Comparison of ENCODE assay signal across 8 mouse cellular contexts in the genomic region with DNA sequence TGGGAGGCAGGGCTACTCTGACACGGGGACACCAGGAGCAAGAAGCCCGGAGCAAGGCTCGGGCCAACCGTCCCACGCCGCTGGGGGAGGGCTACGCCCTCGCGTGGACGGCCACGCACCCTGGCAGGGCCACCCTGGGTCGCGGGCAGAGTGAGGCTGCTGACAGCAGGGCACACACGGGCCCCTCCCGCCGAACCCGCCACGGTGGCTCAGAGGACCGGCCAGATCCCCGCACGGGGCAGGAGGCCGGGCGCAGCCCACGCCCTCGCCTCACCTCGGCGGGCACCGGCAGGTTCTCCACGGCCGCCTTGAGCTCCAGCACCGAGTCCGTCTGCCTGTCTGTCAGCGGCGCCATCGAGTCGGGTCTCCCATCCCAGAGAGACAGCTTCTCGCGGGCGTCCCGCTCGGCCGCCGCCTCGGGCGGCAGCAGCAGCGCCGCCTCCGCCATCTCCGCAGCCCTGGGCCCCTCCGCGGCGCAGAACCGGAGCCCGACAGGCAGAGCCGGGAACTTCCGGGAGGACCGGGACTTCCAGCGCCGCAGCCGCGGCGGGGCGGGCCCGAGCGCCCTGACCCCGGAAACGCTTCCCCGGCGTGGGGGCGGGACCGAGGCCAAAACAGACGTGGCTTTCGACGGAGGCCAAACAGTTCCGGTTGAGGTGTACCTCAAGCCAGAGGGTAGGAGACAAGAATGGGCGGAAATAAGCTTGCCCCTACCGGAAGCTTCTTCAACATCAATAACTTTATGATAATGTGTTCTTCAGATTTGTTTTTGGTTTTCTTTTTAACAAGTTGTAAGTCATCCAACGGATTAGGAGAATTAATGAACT. TPM values are rescaled to one million over a fixed set of nuclear protein-coding genes. Genes with fewer than 3 reads are reported as not detected.
DNase-seq lines count a peak whose midpoint lies in the region; ATAC-seq and TF ChIP-seq lines count a peak whose summit lies in the region.

Cog3 (minus strand) TSS at position 527 of the 827 bp plus-strand sequence.

- TF ChIP-seq POLR2A in testis, adult 2 months (IDR thresholded peaks at IDR 0.05; ENCODE audit: control insufficient read depth, low read depth, low read length), result peak; percentile 57

- WGBS in forebrain, embryonic 12.5 days, result under 1% methylated on average over 76 of the region's 78 CpGs
- WGBS in heart, postnatal 0 days, result under 1% methylated on average over 68 of the region's 78 CpGs
- WGBS in liver, embryonic 16.5 days (ENCODE audit: insufficient replicate concordance), result under 1% methylated on average over 78 of the region's 78 CpGs
- WGBS in neural tube, embryonic 13.5 days, result under 1% methylated on average over 78 of the region's 78 CpGs

- no peaks in the 10 kb centered on the region for H3K27me3 ChIP-seq in E14TG2a.4 (ENCODE audit: insufficient read depth, low read length)
- 0 out of 2 replicates have a peak, but pooled peaks cover 11% of the 10 kb centered on the region for H3K27me3 ChIP-seq in forebrain, embryonic 12.5 days
- no peaks in the 10 kb centered on the region for H3K27me3 ChIP-seq in heart, postnatal 0 days (ENCODE audit: control insufficient read depth, insufficient read depth, low read length)
- no peaks in the 10 kb centered on the region; the same call in 1 of the 2 replicates for H3K27me3 ChIP-seq in liver, embryonic 16.5 days (ENCODE audit: control insufficient read depth, insufficient read depth, low read depth, low read length)
- H3K27me3 ChIP-seq in neural tube, embryonic 13.5 days, result peaks cover 5% of the 10 kb centered on the region; the same call in 1 of the 2 replicates
- no peaks in the 10 kb centered on the region for H3K27me3 ChIP-seq in testis, adult 2 months (ENCODE audit: control insufficient read depth, insufficient read depth, low read length)

- peak within 1 kb of the TSS; percentile 89 for H3K4me2 ChIP-seq in forebrain, embryonic 12.5 days
- peak within 1 kb of the TSS; percentile 78 for H3K4me2 ChIP-seq in heart, postnatal 0 days (ENCODE audit: low read depth, low read length)
- H3K4me2 ChIP-seq in liver, embryonic 16.5 days (ENCODE audit: low read depth, low read length), result peak within 1 kb of the TSS; percentile 87
- peak within 1 kb of the TSS; percentile 94 for H3K4me2 ChIP-seq in neural tube, embryonic 13.5 days

- no peaks in the 10 kb centered on the region for H3K9me3 ChIP-seq in E14TG2a.4 (ENCODE audit: low read length)
- H3K9me3 ChIP-seq in forebrain, embryonic 12.5 days, result no peaks in the 10 kb centered on the region
- no peaks in the 10 kb centered on the region for H3K9me3 ChIP-seq in heart, postnatal 0 days (replicated peaks; ENCODE audit: control insufficient read depth, low read length)
- no peaks in the 10 kb centered on the region for H3K9me3 ChIP-seq in liver, embryonic 16.5 days (replicated peaks; ENCODE audit: control insufficient read depth, low read length)
- no peaks in the 10 kb centered on the region for H3K9me3 ChIP-seq in neural tube, embryonic 13.5 days

- H3K4me1 ChIP-seq in E14TG2a.4 (replicated peaks; ENCODE audit: low read depth, low read length), result peaks cover 27% of the 10 kb centered on the region
- H3K4me1 ChIP-seq in forebrain, embryonic 12.5 days, result peaks cover 30% of the 10 kb centered on the region
- no peaks in the 10 kb centered on the region for H3K4me1 ChIP-seq in heart, postnatal 0 days (ENCODE audit: control insufficient read depth, insufficient read depth)
- peaks cover 34% of the 10 kb centered on the region for H3K4me1 ChIP-seq in liver, embryonic 16.5 days (ENCODE audit: control insufficient read depth, low read depth, low read length)
- peaks cover 31% of the 10 kb centered on the region for H3K4me1 ChIP-seq in neural tube, embryonic 13.5 days (replicated peaks)
- peaks cover 2% of the 10 kb centered on the region for H3K4me1 ChIP-seq in testis, adult 2 months (ENCODE audit: control insufficient read depth, insufficient read depth, low read length)

- peak; percentile 98 for ATAC-seq in forebrain, embryonic 12.5 days (ENCODE audit: low FRiP score)
- ATAC-seq in heart, postnatal 0 days (ENCODE audit: insufficient read depth, low read depth), result peak; percentile 97
- peak; percentile 97 for ATAC-seq in liver, embryonic 16.5 days (ENCODE audit: low read depth)
- peak; percentile 98 for ATAC-seq in neural tube, embryonic 13.5 days (ENCODE audit: low read depth)

- H3K4me3 ChIP-seq in E14TG2a.4 (replicated peaks; ENCODE audit: low read length), result peak within 1 kb of the TSS; percentile 98
- peak within 1 kb of the TSS; percentile 97 for H3K4me3 ChIP-seq in forebrain, embryonic 12.5 days (replicated peaks)
- peak within 1 kb of the TSS; percentile 97 for H3K4me3 ChIP-seq in heart, postnatal 0 days (ENCODE audit: low read depth, low read length)
- H3K4me3 ChIP-seq in liver, embryonic 16.5 days (ENCODE audit: low read depth, low read length), result peak within 1 kb of the TSS; percentile 97
- H3K4me3 ChIP-seq in neural tube, embryonic 13.5 days, result peak within 1 kb of the TSS; percentile 99
- peak within 1 kb of the TSS; percentile 95 for H3K4me3 ChIP-seq in testis, adult 2 months (ENCODE audit: control insufficient read depth, low read depth, low read length)

- peak; percentile 80 for TF ChIP-seq EP300 in heart, postnatal 0 days (IDR thresholded peaks at IDR 0.05; ENCODE audit: low read depth)

- H3K27ac ChIP-seq in forebrain, embryonic 12.5 days, result peak within 1 kb of the TSS; percentile 90
- peak within 1 kb of the TSS; percentile 92 for H3K27ac ChIP-seq in heart, postnatal 0 days (ENCODE audit: low read depth)
- H3K27ac ChIP-seq in liver, embryonic 16.5 days (ENCODE audit: low read length), result peak within 1 kb of the TSS; percentile 90
- H3K27ac ChIP-seq in neural tube, embryonic 13.5 days (replicated peaks), result peak within 1 kb of the TSS; percentile 88
- peak within 1 kb of the TSS; percentile 86 for H3K27ac ChIP-seq in testis, adult 2 months (ENCODE audit: control insufficient read depth, insufficient read depth, low read depth, low read length)

- H3K36me3 ChIP-seq in E14TG2a.4 (ENCODE audit: insufficient read depth, low read length), result peaks cover 5% of the 10 kb centered on the region
- H3K36me3 ChIP-seq in forebrain, embryonic 12.5 days (replicated peaks), result peaks cover 5% of the 10 kb centered on the region; the same call in 1 of the 2 replicates
- no peaks in the 10 kb centered on the region for H3K36me3 ChIP-seq in heart, postnatal 0 days (replicated peaks; ENCODE audit: control insufficient read depth, insufficient read depth, low read length)
- no peaks in the 10 kb centered on the region for H3K36me3 ChIP-seq in liver, embryonic 16.5 days (ENCODE audit: control insufficient read depth, insufficient read depth)
- H3K36me3 ChIP-seq in neural tube, embryonic 13.5 days, result no peaks in the 10 kb centered on the region
- H3K36me3 ChIP-seq in testis, adult 2 months (ENCODE audit: control insufficient read depth, insufficient read depth, low read length), result no peaks in the 10 kb centered on the region

- DNase-seq in c-Kit-positive CD71-positive TER-119-positive erythroid progenitor cells, embryonic 14.5 days (ENCODE audit: low spot score), result peak; percentile 86
- DNase-seq in heart, postnatal 0 days (ENCODE audit: low spot score), result peak; percentile 95
- peak; percentile 97 to 98 for DNase-seq in kidney, postnatal 4 days

- no peak for TF ChIP-seq CTCF in E14TG2a.4 (conservative IDR thresholded peaks at IDR 0.05; ENCODE audit: low read length)
- TF ChIP-seq CTCF in heart, postnatal 0 days (IDR thresholded peaks at IDR 0.05; ENCODE audit: low read depth), result peak; percentile 19; the same call in 1 of the 2 replicates
- TF ChIP-seq CTCF in testis, adult 2 months (IDR thresholded peaks at IDR 0.05; ENCODE audit: control insufficient read depth, insufficient read depth, insufficient replicate concordance, low read depth, low read length), result no peak

- peak within 1 kb of the TSS; percentile 90 for H3K9ac ChIP-seq in forebrain, embryonic 12.5 days
- H3K9ac ChIP-seq in heart, postnatal 0 days (replicated peaks; ENCODE audit: low read depth, low read length), result peak within 1 kb of the TSS; percentile 97
- H3K9ac ChIP-seq in liver, embryonic 16.5 days (ENCODE audit: low read depth, low read length), result peak within 1 kb of the TSS; percentile 94
- H3K9ac ChIP-seq in neural tube, embryonic 13.5 days, result peak within 1 kb of the TSS; percentile 93

RNA-seq across cellular contexts. Expression of gene Cog3, which starts in this region (rescaled TPM):
- polyA plus RNA-seq in forebrain, embryonic 12.5 days (2016; fragmentation: Nextera tagmentation; extraction: Ambion mirVana), result 24.1 and 24.4 TPM in 2 replicates
- 12.9 and 18.3 TPM in 2 replicates for total RNA-seq in heart, postnatal 0 days (2014; rRNA removed; ENCODE audit: low replicate concordance)
- 7.6 and 8.6 TPM in 2 replicates for polyA plus RNA-seq in heart, postnatal 0 days (2015; fragmentation: Nextera tagmentation; extraction: Ambion mirVana)
- polyA plus RNA-seq in liver, embryonic 16.5 days (2015; fragmentation: Nextera tagmentation; extraction: Ambion mirVana), result 6.4 and 7.0 TPM in 2 replicates
- 17.1 and 19.5 TPM in 2 replicates for polyA plus RNA-seq in neural tube, embryonic 13.5 days (2015; fragmentation: Nextera tagmentation; extraction: Ambion mirVana)
- 9.2 and 10.1 TPM in 2 replicates for polyA plus RNA-seq in testis, adult 2 months (2012; rRNA removed)

Comparison
In these comparisons a context has a peak if more than half of its experiments do, and no peak if none do; other contexts are left out.
1. Peak in every context shown above with its lines: DNase-seq, ATAC-seq, H3K4me3 ChIP-seq and H3K27ac ChIP-seq.